Mouse (Mus musculus) layer of hippocampus, postnatal 36 days (tissue): ENCODE measurements at regions not wholly inside any gene's neighbourhood (a gene's known extent, or its start where the extent isn't known, plus 50 kb on each side); places are given as distances from the start of the nearest gene placed in this dataset.

Source experiments
- DNase-seq, 2 experiments: peaks; one replicate each; pipeline ENCODE4 v3.0.0; 2022

- DNase-seq, result no peak
Observed at GRCm38 (mm10) chr13:42358588-42358987, 57.3 kb downstream of the Edn1 start.

- DNase-seq, result no peak
Observed at GRCm38 (mm10) chr13:42367655-42368554, 66.6 kb downstream of the Edn1 start.

GRCm38 (mm10) chr13:42369826-42370225 lies 68.5 kb downstream of the Edn1 start:
- no peak for DNase-seq

- no peak for DNase-seq
Observed at GRCm38 (mm10) chr13:42372201-42372600, 70.9 kb downstream of the Edn1 start.

- DNase-seq, result peak; percentile 3 to 4
Observed at GRCm38 (mm10) chr13:42374181-42374596, 72.9 kb downstream of the Edn1 start.

GRCm38 (mm10) chr13:42379675-42380074 lies 78.4 kb downstream of the Edn1 start:
- no peak for DNase-seq

- no peak for DNase-seq
Observed at GRCm38 (mm10) chr13:42383099-42383498, 81.8 kb downstream of the Edn1 start.

GRCm38 (mm10) chr13:42390389-42390788 lies 89.1 kb downstream of the Edn1 start:
- DNase-seq, result no peak

- no peak for DNase-seq
Observed at GRCm38 (mm10) chr13:42391330-42392005, 90.2 kb downstream of the Edn1 start.

- no peak for DNase-seq
Observed at GRCm38 (mm10) chr13:42392701-42393100, 91.4 kb downstream of the Edn1 start.

- no peak for DNase-seq
Observed at GRCm38 (mm10) chr13:42394572-42394971, 93.3 kb downstream of the Edn1 start.

- DNase-seq, result no peak
Observed at GRCm38 (mm10) chr13:42401513-42401912, 100.2 kb downstream of the Edn1 start.

- peak; percentile 60 to 70 for DNase-seq
Observed at GRCm38 (mm10) chr13:42403231-42404020, 102.2 kb downstream of the Edn1 start.

- no peak for DNase-seq
Observed at GRCm38 (mm10) chr13:42412652-42413282, 111.5 kb downstream of the Edn1 start.

GRCm38 (mm10) chr13:42446921-42447320 lies 145.6 kb downstream of the Edn1 start:
- DNase-seq, result no peak

- no peak for DNase-seq
Observed at GRCm38 (mm10) chr13:42453665-42454064, 152.4 kb downstream of the Edn1 start.

GRCm38 (mm10) chr13:42459892-42460291 lies 158.6 kb downstream of the Edn1 start:
- no peak for DNase-seq

- no peak for DNase-seq
Observed at GRCm38 (mm10) chr13:42478825-42479224, 177.5 kb downstream of the Edn1 start.

GRCm38 (mm10) chr13:42490956-42491680 lies 189.3 kb upstream of the Phactr1 start:
- no peak for DNase-seq

GRCm38 (mm10) chr13:42494371-42494770 lies 186.1 kb upstream of the Phactr1 start:
- no peak for DNase-seq

GRCm38 (mm10) chr13:42498351-42498750 lies 182.1 kb upstream of the Phactr1 start:
- no peak for DNase-seq

- no peak for DNase-seq
Observed at GRCm38 (mm10) chr13:42507535-42507934, 172.9 kb upstream of the Phactr1 start.
